11 mouse cellular contexts compared by ENCODE assay signal in the genomic region with DNA sequence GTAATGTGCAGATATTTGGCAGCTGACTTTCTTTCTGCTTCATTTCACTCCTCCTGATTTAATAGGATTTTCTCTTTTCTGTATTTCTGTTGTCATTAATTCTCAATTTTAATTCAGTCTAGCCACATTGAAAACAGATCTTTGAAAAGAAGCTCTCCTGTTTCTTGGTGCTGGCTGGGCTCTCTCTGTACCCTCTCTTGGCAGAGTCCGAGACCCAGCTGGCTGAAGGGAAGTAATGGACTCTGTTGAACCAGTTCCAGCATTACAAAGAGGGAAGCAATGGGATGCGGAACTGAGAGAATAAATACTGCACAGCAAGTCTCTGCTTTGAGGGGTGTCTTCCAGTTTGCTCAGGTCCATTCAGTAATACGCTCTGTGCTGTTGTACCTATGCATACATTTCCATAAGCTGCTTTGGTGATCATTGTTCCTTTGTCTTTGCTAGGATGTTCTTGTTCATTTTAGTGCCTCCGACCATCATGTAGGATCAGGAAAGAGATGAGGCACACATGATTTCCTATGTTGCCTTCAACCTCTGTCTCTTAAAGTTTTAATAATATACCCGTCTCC. TPM values are rescaled to one million over a fixed set of nuclear protein-coding genes. Genes with fewer than 3 reads are reported as not detected.
DNase-seq lines count a peak whose midpoint lies in the region; ATAC-seq and TF ChIP-seq lines count a peak whose summit lies in the region.
"Had no signal": no experiment of that assay in that cellular context is flagged by ENCODE, and none has a peak within 500 bp of the region (broad histone marks: within the 10 kb centered on the region; RNA-seq: fewer than 3 reads in every experiment).

No protein-coding gene starts in this region.

- H3K4me3 ChIP-seq in forebrain, embryonic 13.5 days: no peak overlapping the region
- H3K4me3 ChIP-seq in forebrain, embryonic 10.5 days: no peak overlapping the region
- no peak overlapping the region for H3K4me3 ChIP-seq in midbrain, embryonic 14.5 days (replicated peaks; ENCODE audit: low read depth, low read length)
- no peak overlapping the region for H3K4me3 ChIP-seq in midbrain, embryonic 10.5 days
- no peak overlapping the region for H3K4me3 ChIP-seq in midbrain, postnatal 0 days (ENCODE audit: low read depth, low read length)
- H3K4me3 ChIP-seq: heart, adult 2 months; liver, embryonic 13.5 days had no signal

- H3K27ac ChIP-seq in forebrain, embryonic 13.5 days: no peak overlapping the region
- H3K27ac ChIP-seq in forebrain, embryonic 10.5 days: no peak overlapping the region
- no peak overlapping the region for H3K27ac ChIP-seq in midbrain, embryonic 14.5 days (replicated peaks; ENCODE audit: low read depth, low read length)
- H3K27ac ChIP-seq in midbrain, embryonic 10.5 days (replicated peaks): no peak overlapping the region
- H3K27ac ChIP-seq in midbrain, postnatal 0 days (ENCODE audit: low read depth, low read length): no peak overlapping the region
- H3K27ac ChIP-seq: heart, adult 2 months; kidney, postnatal 0 days; liver, embryonic 13.5 days had no signal

- DNase-seq in forebrain, embryonic 10.5 days (ENCODE audit: extremely low spot score, low spot score): no peak
- peak; percentile 37 for DNase-seq in midbrain, embryonic 14.5 days
- no peak for DNase-seq in midbrain, embryonic 10.5 days (ENCODE audit: low spot score)
- DNase-seq in cerebellum, postnatal 14 days: peak; percentile 62 to 66
- peak; percentile 56 for DNase-seq in midbrain, postnatal 0 days (ENCODE audit: low spot score)
- no peak for DNase-seq in thymus, adult 18-20 months
- DNase-seq: heart, adult 2 months; liver, embryonic 13.5 days had no signal

- no peak for TF ChIP-seq CTCF in midbrain, postnatal 0 days (IDR thresholded peaks at IDR 0.05)

- ATAC-seq in forebrain, embryonic 13.5 days: peak; percentile 57
- ATAC-seq in midbrain, embryonic 14.5 days (ENCODE audit: low FRiP score, low TSS enrichment): no peak
- no peak for ATAC-seq in midbrain, postnatal 0 days (ENCODE audit: low FRiP score)
- no peak for ATAC-seq in megakaryocyte, adult 5-6 weeks (ENCODE audit: poor library complexity, severe bottlenecking)

- H3K9me3 ChIP-seq in forebrain, embryonic 13.5 days (replicated peaks): no peaks in the 10 kb centered on the region
- H3K9me3 ChIP-seq in forebrain, embryonic 10.5 days: no peaks in the 10 kb centered on the region
- H3K9me3 ChIP-seq in midbrain, embryonic 14.5 days (ENCODE audit: control insufficient read depth, low read length): no peaks in the 10 kb centered on the region
- no peaks in the 10 kb centered on the region for H3K9me3 ChIP-seq in midbrain, embryonic 10.5 days (replicated peaks)
- no peaks in the 10 kb centered on the region for H3K9me3 ChIP-seq in midbrain, postnatal 0 days (ENCODE audit: low read length)
- H3K9me3 ChIP-seq: liver, embryonic 13.5 days had no signal

- no peak overlapping the region for H3K4me2 ChIP-seq in forebrain, embryonic 13.5 days
- H3K4me2 ChIP-seq in midbrain, embryonic 14.5 days (ENCODE audit: low read length): no peak overlapping the region
- H3K4me2 ChIP-seq in midbrain, postnatal 0 days (ENCODE audit: low read depth, low read length, poor library complexity, severe bottlenecking): no peak overlapping the region
- H3K4me2 ChIP-seq: liver, embryonic 13.5 days had no signal

- WGBS in forebrain, embryonic 13.5 days: 65% methylated on average over 5 of the region's 5 CpGs
- 89% methylated on average over 5 of the region's 5 CpGs for WGBS in forebrain, embryonic 10.5 days
- WGBS in midbrain, embryonic 14.5 days: 80% methylated on average over 5 of the region's 5 CpGs
- WGBS in midbrain, embryonic 10.5 days: 92% methylated on average over 5 of the region's 5 CpGs
- WGBS in midbrain, postnatal 0 days: 70% methylated on average over 5 of the region's 5 CpGs

- no peaks in the 10 kb centered on the region; the same call in 1 of the 2 replicates for H3K4me1 ChIP-seq in forebrain, embryonic 13.5 days
- peaks cover 12% of the 10 kb centered on the region for H3K4me1 ChIP-seq in forebrain, embryonic 10.5 days
- no peaks in the 10 kb centered on the region for H3K4me1 ChIP-seq in midbrain, embryonic 14.5 days (ENCODE audit: control insufficient read depth, insufficient read depth, low read length)
- no peaks in the 10 kb centered on the region for H3K4me1 ChIP-seq in midbrain, embryonic 10.5 days
- H3K4me1 ChIP-seq in midbrain, postnatal 0 days (ENCODE audit: insufficient read depth, low read length): no peaks in the 10 kb centered on the region
- H3K4me1 ChIP-seq: liver, embryonic 13.5 days had no signal

- H3K36me3 ChIP-seq in forebrain, embryonic 13.5 days (ENCODE audit: poor library complexity, severe bottlenecking): peaks cover 18% of the 10 kb centered on the region
- peaks cover 36% of the 10 kb centered on the region for H3K36me3 ChIP-seq in forebrain, embryonic 10.5 days (replicated peaks)
- peaks cover 12% of the 10 kb centered on the region for H3K36me3 ChIP-seq in midbrain, embryonic 14.5 days (ENCODE audit: control insufficient read depth, insufficient read depth, low read length)
- peaks cover 31% of the 10 kb centered on the region for H3K36me3 ChIP-seq in midbrain, embryonic 10.5 days
- H3K36me3 ChIP-seq in midbrain, postnatal 0 days (ENCODE audit: insufficient read depth, low read length): no peaks in the 10 kb centered on the region; the same call in 1 of the 2 replicates

- no peaks in the 10 kb centered on the region for H3K27me3 ChIP-seq in forebrain, embryonic 13.5 days
- H3K27me3 ChIP-seq in forebrain, embryonic 10.5 days (ENCODE audit: poor library complexity, severe bottlenecking): no peaks in the 10 kb centered on the region
- H3K27me3 ChIP-seq in midbrain, embryonic 14.5 days (ENCODE audit: control insufficient read depth, insufficient read depth, low read length): no peaks in the 10 kb centered on the region
- no peaks in the 10 kb centered on the region for H3K27me3 ChIP-seq in midbrain, embryonic 10.5 days (ENCODE audit: low read depth, poor library complexity, severe bottlenecking)
- no peaks in the 10 kb centered on the region for H3K27me3 ChIP-seq in midbrain, postnatal 0 days (ENCODE audit: insufficient read depth, low read length)
- H3K27me3 ChIP-seq: liver, embryonic 13.5 days had no signal

- H3K9ac ChIP-seq in forebrain, embryonic 13.5 days: no peak overlapping the region
- no peak overlapping the region for H3K9ac ChIP-seq in midbrain, embryonic 14.5 days (replicated peaks; ENCODE audit: low read length)
- no peak overlapping the region for H3K9ac ChIP-seq in midbrain, postnatal 0 days (replicated peaks; ENCODE audit: low read length, poor library complexity, severe bottlenecking)
- H3K9ac ChIP-seq: liver, embryonic 13.5 days had no signal

RNA-seq across cellular contexts. Expression of a gene that starts 50.4 kb away (rescaled TPM):
- 60.6 and 62.9 TPM in 2 replicates for polyA plus RNA-seq in forebrain, embryonic 13.5 days (2015; fragmentation: Nextera tagmentation; extraction: Ambion mirVana)
- 68.4 and 69.2 TPM in 2 replicates for polyA plus RNA-seq in forebrain, embryonic 10.5 days (2016; fragmentation: Nextera tagmentation; extraction: Ambion mirVana)
- polyA plus RNA-seq in midbrain, embryonic 14.5 days (2014; fragmentation: Nextera tagmentation; extraction: Ambion mirVana): 60.2 and 61.6 TPM in 2 replicates
- polyA plus RNA-seq in midbrain, embryonic 10.5 days (2016; fragmentation: Nextera tagmentation; extraction: Ambion mirVana): 72.4 and 75.5 TPM in 2 replicates
- total RNA-seq in midbrain, postnatal 0 days (2014; rRNA removed): 48.1 and 62.8 TPM in 2 replicates
- polyA plus RNA-seq in midbrain, postnatal 0 days (2015; fragmentation: Nextera tagmentation; extraction: Ambion mirVana): 34.4 and 36.7 TPM in 2 replicates
- total RNA-seq in megakaryocyte, adult 5-6 weeks (2015): 22.4 and 32.9 TPM in 2 replicates
- 23.7 and 31.8 TPM in 2 replicates for total RNA-seq in megakaryocyte, adult 5-6 weeks (2017)

RNA-seq across cellular contexts. Expression of a gene that starts 50.6 kb away (rescaled TPM):
- polyA plus RNA-seq in forebrain, embryonic 13.5 days (2015; fragmentation: Nextera tagmentation; extraction: Ambion mirVana): 16.5 TPM in 2 replicates
- polyA plus RNA-seq in forebrain, embryonic 10.5 days (2016; fragmentation: Nextera tagmentation; extraction: Ambion mirVana): 15.0 and 15.5 TPM in 2 replicates
- polyA plus RNA-seq in midbrain, embryonic 14.5 days (2014; fragmentation: Nextera tagmentation; extraction: Ambion mirVana): 17.5 and 20.0 TPM in 2 replicates
- 16.6 and 16.8 TPM in 2 replicates for polyA plus RNA-seq in midbrain, embryonic 10.5 days (2016; fragmentation: Nextera tagmentation; extraction: Ambion mirVana)
- total RNA-seq in midbrain, postnatal 0 days (2014; rRNA removed): 18.4 and 21.7 TPM in 2 replicates
- 10.6 and 11.0 TPM in 2 replicates for polyA plus RNA-seq in midbrain, postnatal 0 days (2015; fragmentation: Nextera tagmentation; extraction: Ambion mirVana)
- total RNA-seq in megakaryocyte, adult 5-6 weeks (2015): 4.6 and 4.7 TPM in 2 replicates
- 1.8 and 3.1 TPM in 2 replicates for total RNA-seq in megakaryocyte, adult 5-6 weeks (2017)

Comparison
In these comparisons a context has a peak if more than half of its experiments do, and no peak if none do; other contexts are left out.
1. DNase-seq: peak in midbrain, embryonic 14.5 days (single experiment), cerebellum, postnatal 14 days (2 of 2) and midbrain, postnatal 0 days (single experiment); none in forebrain, embryonic 10.5 days (single experiment), midbrain, embryonic 10.5 days (single experiment) and thymus, adult 18-20 months (0 of 2).